Mouse (Mus musculus) cortical plate, adult 2 months (tissue): ENCODE data around the gene Gm45716. TPM values are rescaled to one million over a fixed set of nuclear protein-coding genes. Genes with fewer than 3 reads are reported as not detected.

Experiments
- H3K27ac ChIP-seq: fragments of 200-500 bp; 2 replicates; pipeline ENCODE4 v1.5.1; 2012; ENCODE audit warnings: low read length, control low read depth, inconsistent platforms; ENCODE audit not compliant: insufficient read depth
- H3K4me1 ChIP-seq: fragments of 200-500 bp; 2 replicates; pipeline ENCODE4 v1.6.1; 2011; ENCODE audit warnings: low read length; ENCODE audit not compliant: control insufficient read depth, insufficient read depth
- H3K4me3 ChIP-seq: fragments of 200-500 bp; 2 replicates; pipeline ENCODE4 v1.5.1; 2011; ENCODE audit warnings: mild to moderate bottlenecking, low read length, control low read depth; ENCODE audit not compliant: insufficient read depth
- CTCF ChIP-seq: fragments of 200-500 bp; IDR thresholded peaks from 2 replicates; pipeline ENCODE4 v1.5.1; 2011; ENCODE audit warnings: mild to moderate bottlenecking, control low read depth, low read length; ENCODE audit not compliant: insufficient read depth; ENCODE audit errors: extremely low read depth
- POLR2A ChIP-seq: fragments of 200-500 bp; IDR thresholded peaks from 2 replicates; pipeline ENCODE4 v1.6.1; 2011; ENCODE audit warnings: mild to moderate bottlenecking, low read length, control low read depth; ENCODE audit not compliant: insufficient read depth; ENCODE audit errors: extremely low read depth
- polyA plus RNA-seq: library from polyadenylated mRNA; depleted of rRNA; stranded (reverse); fragments of >200 nt; gene quantifications from 2 replicates; pipeline ENCODE4 v1.2.3, GENCODE M21; 2012

The Gm45716 gene
- polyA plus RNA-seq, 1 experiment, result 13.3 TPM

DNA sequence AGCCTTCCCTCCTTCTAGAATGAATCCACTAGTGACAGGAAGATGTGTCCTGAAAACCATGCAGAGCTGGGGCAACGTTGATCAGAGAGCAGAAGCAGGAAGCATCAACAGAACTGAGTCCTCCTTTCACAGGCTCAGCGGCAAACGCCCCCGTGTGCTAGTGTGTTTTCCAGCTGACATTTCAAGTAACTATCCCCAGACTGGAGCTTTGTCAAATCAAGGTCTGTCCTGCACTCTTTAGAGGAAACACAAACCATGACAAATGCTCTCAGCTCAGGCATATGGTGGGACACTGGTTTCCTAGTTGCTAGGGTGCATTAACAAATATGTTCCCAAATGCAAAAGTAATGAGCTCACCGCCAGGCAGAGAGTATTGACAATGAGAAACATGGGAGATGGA, 10.6 kb downstream of the Gm45716 start:
- Histone ChIP-seq H3K4me3 (no peak overlapping the region), H3K4me1 (no peaks in the 10 kb centered on the region), H3K27ac (no peak overlapping the region)
- no peak for TF ChIP-seq POLR2A
- TF ChIP-seq CTCF, result no peak

DNA sequence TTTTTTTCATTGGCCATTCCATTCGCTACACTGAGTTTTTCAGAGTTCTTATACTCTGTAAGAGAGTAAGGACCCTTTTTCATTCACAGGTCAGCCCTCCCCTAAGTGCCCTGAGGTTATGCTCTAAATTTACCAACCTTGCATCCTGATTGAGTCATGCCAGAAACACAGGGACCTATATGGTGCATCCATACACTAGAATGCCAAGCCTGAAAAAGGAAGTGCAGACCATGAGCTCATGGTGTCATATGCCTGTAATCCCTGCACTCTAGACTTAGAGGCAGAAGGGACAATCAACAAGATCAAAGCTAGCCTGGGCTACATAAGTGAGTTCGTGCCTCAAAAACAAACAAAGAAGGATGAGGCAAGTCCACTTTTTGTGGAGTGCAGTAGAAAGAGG, 13.3 kb downstream of the Gm45716 start:
- Histone ChIP-seq H3K4me1 (no peaks in the 10 kb centered on the region), H3K27ac (no peak overlapping the region), H3K4me3 (no peak overlapping the region)
- TF ChIP-seq POLR2A, result no peak
- no peak for TF ChIP-seq CTCF

DNA sequence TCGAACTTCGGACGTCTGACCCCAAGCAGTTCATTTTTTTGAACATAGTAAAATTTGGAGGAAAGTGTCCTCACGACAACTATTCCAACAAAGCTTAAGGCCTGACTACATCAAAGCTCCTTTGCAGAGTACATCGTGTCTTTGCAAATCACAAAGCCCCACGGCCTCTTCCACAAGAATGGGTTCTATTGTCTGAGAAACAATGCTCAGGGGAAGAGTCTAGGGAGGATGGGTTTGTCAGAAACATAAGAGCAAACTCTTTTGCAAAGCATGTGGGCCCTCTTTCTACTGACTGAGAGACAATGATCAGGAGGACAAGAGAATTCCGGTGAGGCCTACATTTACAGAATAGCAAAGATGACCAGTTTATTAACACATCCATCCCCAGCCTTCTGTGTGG, 26.8 kb downstream of the Gm45716 start:
- no peaks in the 10 kb centered on the region for H3K4me1 ChIP-seq
- H3K4me3 ChIP-seq, result no peak overlapping the region
- no peak overlapping the region for H3K27ac ChIP-seq
- TF ChIP-seq CTCF, result no peak

DNA sequence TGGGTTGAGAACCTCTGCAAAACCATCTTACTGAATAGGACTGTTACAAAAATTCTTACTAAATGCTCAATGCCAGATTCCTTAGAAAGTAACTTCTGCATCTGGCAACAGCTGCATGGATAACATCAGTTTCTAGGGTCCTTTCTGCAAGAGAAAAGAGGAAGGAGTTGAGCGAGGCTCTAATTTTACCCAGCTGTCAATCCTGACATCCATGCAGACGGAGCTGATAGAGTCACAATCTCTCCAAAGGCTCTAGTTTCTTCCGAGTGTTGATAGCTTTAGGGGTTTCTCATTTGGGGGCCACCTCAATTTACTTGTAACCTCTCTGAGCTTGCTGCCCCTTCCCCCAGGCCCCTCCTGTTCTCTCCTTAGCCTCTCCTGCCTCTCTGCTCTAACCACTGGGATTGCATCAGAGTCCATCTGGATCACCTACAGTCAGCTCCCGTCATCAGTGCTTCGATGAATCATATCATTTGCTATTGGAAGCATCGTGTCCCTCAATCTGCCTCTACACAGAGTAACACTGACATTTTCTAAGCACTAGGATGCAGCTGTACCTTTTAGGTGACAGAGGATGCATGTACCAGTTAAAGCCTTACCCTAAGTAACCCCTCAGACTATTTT, 32.7 kb downstream of the Gm45716 start:
- no peak overlapping the region for H3K27ac ChIP-seq
- H3K4me3 ChIP-seq, result no peak overlapping the region
- TF ChIP-seq POLR2A (no peak), CTCF (no peak)
- H3K4me1 ChIP-seq, result no peaks in the 10 kb centered on the region

DNA sequence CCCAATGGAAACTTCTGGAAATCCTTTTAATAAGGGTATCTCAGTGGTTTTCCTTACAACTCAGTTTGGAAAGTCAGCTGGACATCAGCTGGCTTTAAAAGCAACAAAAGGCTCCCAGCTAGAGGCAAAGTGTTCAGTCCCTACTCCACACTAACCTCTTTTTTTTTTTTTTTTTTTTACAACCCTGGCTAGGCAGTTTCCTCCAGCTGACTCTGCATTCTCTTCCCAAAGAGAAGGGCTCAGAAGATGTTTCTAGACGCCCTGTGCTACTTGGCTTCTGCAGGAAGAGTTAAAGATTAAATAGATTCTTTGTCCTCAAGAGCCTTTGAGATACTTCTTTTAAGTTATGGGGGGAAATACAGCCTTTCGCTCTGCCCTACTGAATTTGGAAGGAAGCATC, 33.3 kb downstream of the Gm45716 start:
- Histone ChIP-seq H3K4me1 (no peaks in the 10 kb centered on the region), H3K27ac (no peak overlapping the region), H3K4me3 (no peak overlapping the region)
- no peak for TF ChIP-seq CTCF
- no peak for TF ChIP-seq POLR2A

DNA sequence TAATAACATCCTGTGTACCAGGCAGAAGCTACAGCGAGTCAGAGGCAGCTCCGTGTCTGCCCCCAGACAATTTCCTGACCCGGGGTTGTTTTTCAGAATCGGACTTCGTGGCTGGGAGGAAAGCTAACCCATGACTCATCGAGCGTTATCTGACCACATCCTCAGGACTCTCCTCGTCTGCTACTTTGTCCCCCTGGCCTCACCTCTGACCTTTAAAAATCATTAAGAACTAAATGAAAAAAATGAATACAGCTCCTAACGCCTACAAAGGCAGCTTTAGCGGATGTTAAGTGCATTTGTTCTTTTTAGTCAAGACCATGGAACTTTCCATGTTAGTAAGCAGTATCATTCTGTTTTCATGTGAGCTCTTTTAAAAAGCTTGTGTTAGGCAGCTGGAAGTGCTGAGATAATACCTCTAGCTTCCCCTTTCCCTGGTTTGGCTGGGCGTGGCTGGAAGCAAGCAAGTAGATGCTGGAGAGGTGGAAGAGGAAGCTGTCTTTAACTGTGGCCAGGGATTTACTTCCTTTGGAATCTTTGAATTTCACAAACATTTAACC, 37.5 kb downstream of the Gm45716 start:
- H3K27ac ChIP-seq, result no peak overlapping the region
- TF ChIP-seq POLR2A (no peak), CTCF (no peak)

DNA sequence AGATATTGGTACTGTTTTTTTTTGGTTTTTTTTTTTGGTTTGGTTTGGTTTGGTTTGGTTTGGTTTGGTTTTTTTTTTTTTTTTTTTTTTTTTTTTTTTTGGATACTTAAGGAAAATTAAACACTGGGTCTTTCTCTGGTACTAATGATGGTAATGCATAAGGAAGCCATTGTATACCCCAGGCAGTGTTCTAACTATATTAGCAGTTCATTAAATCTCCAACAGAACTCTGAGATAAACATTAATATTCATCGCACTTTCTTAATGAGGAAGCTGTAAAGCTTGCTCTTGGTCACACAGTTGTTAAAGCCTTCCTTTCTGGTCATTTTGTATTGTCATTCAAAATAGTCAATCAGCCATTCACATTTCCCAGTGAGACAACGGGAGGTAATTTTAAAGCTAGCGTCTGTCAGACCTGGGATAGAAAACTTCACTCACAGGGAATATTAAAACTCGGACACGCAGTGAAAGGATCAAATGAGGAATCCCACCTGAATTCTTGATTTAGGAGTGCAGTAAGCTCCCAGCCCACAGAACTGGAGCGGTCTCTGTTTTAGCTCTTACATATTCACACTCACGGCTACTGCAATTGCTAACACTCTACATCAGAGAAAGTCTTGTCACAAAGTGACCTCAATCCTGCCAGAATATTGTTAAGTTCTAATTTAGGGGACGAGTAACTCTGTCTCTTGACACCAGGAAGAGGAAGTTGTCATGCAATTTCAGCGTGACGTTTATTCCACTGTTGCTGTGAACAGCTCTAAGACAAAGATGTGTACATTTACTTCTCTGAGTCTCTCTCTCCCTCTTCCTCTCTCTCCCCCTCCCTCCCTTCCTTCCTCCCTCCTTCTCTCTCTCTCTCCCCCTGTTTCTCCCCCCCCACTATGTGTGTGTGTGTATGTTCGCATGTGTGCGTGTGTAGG, 39.8 kb downstream of the Gm45716 start:
- H3K4me1 ChIP-seq, result no peaks in the 10 kb centered on the region
- H3K27ac ChIP-seq, result no peak overlapping the region
- TF ChIP-seq POLR2A (no peak), CTCF (no peak)
- no peak overlapping the region for H3K4me3 ChIP-seq

More for the DNA sequence above, 37.5 kb downstream of the Gm45716 start:
- no peaks in the 10 kb centered on the region for H3K4me1 ChIP-seq
- H3K4me3 ChIP-seq, result no peak overlapping the region

DNA sequence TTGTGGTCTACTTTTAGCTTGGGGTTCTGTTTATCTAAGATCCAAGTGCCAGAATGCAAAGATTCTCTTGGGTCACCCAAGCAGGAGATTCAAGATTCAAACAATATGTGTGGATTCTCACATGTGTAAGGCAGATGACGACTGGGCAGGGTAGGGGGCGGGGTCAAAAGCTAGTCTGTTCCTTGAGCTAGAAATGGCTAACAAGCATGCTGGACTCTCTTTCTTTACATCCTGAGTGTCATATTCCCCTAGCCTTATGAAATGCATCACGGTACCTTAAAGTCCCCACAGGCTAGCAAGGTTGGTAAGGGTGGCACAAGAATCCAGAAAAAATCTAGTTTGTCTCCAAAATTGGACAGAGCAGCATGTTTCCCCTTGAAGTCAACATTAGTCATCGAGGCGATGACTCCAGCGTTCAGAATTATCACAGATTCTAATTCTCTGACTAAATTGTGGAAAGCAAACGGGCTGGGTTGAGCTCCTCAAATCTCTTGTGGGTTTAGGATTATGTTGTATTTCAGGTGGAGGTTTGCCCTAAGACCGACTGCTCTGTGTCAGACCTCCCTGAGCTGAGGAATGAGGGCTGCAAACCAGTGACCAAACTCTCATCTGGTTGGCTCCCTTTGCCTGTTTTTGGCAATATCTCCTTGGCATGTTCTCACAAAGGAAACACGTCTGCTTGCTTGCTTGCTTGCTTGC, 40.9 kb downstream of the Gm45716 start:
- Histone ChIP-seq H3K27ac (no peak overlapping the region), H3K4me1 (peaks cover 2% of the 10 kb centered on the region; the same call in 1 of the 2 replicates), H3K4me3 (no peak overlapping the region)
- TF ChIP-seq CTCF (no peak), POLR2A (no peak)

DNA sequence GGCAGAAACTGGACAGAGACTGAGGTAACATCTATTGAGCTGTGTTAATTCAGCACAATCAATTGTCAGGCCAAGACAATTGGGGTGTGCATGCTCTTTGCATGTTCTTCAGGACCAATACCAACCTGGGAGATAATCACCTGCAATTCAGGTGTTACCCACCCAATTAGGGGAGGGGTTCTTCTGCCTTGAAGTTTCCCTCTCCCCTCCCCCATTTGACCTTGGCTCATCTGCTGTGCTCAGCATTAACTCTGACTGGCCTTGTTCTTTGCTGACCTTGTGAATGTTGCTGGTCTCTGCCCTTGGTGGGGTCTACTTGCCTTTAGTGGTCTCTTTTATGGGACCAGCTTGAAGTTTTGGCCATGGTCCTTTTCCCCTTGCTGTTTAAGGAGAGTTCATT, 42.3 kb downstream of the Gm45716 start:
- no peak for TF ChIP-seq POLR2A
- no peak for TF ChIP-seq CTCF
- Histone ChIP-seq H3K4me3 (no peak overlapping the region), H3K4me1 (peaks cover 2% of the 10 kb centered on the region; the same call in 1 of the 2 replicates), H3K27ac (no peak overlapping the region)
